Mouse (Mus musculus) cortical plate, adult 2 months (tissue): ENCODE measurements around the gene Ext2. TPM values are rescaled to one million over a fixed set of nuclear protein-coding genes. Genes with fewer than 3 reads are reported as not detected.

Source experiments
- H3K27ac ChIP-seq: fragments of 200-500 bp; 2 replicates; pipeline ENCODE4 v1.5.1; 2012; ENCODE audit warnings: low read length, control low read depth, inconsistent platforms; ENCODE audit not compliant: insufficient read depth
- H3K4me1 ChIP-seq: fragments of 200-500 bp; 2 replicates; pipeline ENCODE4 v1.6.1; 2011; ENCODE audit warnings: low read length; ENCODE audit not compliant: control insufficient read depth, insufficient read depth
- H3K4me3 ChIP-seq: fragments of 200-500 bp; 2 replicates; pipeline ENCODE4 v1.5.1; 2011; ENCODE audit warnings: mild to moderate bottlenecking, low read length, control low read depth; ENCODE audit not compliant: insufficient read depth
- CTCF ChIP-seq: fragments of 200-500 bp; IDR thresholded peaks from 2 replicates; pipeline ENCODE4 v1.5.1; 2011; ENCODE audit warnings: mild to moderate bottlenecking, control low read depth, low read length; ENCODE audit not compliant: insufficient read depth; ENCODE audit errors: extremely low read depth
- POLR2A ChIP-seq: fragments of 200-500 bp; IDR thresholded peaks from 2 replicates; pipeline ENCODE4 v1.6.1; 2011; ENCODE audit warnings: mild to moderate bottlenecking, low read length, control low read depth; ENCODE audit not compliant: insufficient read depth; ENCODE audit errors: extremely low read depth
- polyA plus RNA-seq: library from polyadenylated mRNA; depleted of rRNA; stranded (reverse); fragments of >200 nt; gene quantifications from 2 replicates; pipeline ENCODE4 v1.2.3, GENCODE M21; 2012; rRNA removed

Gene Ext2
- 32.1 and 34.6 TPM in 2 replicates for polyA plus RNA-seq

DNA sequence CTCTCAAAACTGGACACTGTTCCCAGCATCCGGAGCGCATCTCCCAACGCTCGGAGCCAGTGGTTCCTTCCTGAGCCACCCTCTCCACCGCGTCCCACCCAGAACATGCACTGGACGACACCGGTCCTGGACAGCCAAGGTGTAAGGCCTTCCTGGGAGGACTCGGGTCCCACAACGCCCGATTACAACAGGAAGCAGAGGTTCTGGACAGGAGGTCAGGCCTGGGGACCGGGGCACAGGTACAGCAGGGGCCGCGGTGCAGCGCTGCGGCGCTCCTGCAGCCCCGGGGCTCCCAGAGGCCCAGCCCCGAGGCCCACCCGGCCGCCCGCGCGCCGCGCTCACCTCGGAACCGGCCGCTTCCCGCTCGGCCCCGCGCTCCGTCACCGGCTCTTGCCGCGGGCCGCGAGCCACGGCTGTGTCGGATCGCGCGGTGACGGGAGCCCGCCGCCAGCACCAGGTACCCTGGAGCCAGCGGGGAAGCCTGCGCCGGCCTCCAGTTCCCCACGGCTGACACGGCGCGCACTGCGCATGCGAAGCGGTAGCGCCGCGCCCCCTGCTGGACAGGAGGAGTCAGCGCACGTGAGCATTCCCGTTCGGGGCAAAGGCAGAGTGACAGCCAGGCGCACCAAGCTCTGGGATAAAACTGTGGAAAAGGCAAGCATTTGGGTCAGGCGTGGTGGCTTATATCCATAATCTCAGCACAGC, at the start of gene Ext2:
Ext2 (minus strand) TSS at position 524 of the 705 bp plus-strand sequence.
- Histone ChIP-seq H3K27ac (no peak within 1 kb of the TSS; the same call in 1 of the 2 replicates), H3K4me1 (peaks cover 3% of the 10 kb centered on the region; the same call in 1 of the 2 replicates), H3K4me3 (peak within 1 kb of the TSS; percentile 98)
- peak; percentile 80 for TF ChIP-seq POLR2A
- TF ChIP-seq CTCF: peak; percentile 88

DNA sequence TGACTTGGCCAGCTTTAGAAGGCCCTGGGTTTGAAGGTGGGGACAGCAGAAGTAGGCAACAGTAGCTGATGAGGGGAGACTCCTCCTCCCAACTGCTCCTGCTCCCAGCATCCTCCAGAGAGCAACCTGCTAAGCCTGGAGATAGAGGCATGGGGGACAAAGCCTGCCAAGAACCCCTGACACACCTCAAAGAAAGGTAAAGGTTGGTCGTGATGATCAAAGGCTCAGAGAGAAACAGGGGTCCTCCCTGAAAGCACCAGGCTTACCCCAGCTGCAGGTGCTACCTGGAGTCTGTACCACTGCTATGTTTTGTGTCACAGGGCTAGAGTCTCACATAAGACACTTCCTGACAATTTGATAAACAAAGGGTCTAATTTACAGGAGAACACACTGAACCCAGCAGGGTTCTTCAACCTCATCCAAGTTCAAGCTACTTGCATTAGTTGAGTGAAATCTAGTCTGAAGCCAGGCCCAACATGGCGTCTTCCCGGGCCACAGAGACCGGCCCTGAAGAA, 49.1 kb upstream of the Ext2 start:
- Histone ChIP-seq H3K27ac (no peak overlapping the region), H3K4me1 (no peaks in the 10 kb centered on the region)
- no peak for TF ChIP-seq CTCF
- no peak for TF ChIP-seq POLR2A

DNA sequence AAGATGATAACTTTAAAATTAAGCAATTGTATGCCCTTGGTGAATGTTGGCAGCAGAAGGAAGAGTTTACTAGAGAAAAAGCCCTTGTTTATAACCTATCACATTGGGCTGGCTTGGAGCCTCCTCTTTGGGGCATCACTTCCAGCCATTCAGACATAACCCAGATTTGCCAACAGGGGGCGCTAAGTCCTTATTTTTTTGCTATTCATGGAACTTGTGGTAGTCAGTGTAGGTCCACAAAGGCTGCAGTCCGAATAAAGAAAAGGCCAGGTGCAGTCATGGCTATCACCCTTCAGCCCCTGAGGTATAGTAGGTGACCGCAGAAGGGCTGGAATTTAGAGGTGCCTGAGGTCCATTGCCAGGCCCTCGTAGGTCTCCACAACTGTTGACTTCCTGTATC, 48.5 kb upstream of the Ext2 start:
- H3K4me1 ChIP-seq: no peaks in the 10 kb centered on the region

More for the DNA sequence above, 49.1 kb upstream of the Ext2 start:
- no peak overlapping the region for H3K4me3 ChIP-seq

DNA sequence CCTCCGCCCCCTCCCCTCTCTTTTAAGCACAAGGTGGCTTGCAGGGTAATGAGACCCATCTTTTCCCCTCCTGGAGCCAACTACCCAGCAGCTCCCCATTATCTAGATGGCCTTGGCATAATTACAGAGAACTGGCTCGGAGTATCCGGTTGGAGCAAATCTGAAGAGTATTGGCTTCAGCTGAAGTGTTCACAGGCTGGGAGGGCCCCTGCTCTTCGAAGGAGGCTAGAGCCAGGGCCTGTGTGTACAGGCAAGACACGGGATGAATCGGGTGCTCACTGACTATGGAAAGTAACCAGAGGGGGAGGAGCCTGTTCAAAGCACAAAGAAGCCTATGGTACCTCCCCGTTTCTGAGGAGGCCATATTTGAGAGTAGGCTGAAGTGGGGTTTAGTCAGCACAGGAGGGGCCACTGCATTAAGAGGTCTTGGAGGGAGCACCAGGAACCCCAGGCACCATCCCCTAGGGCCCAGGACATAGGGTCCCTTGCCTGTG, 46.8 kb upstream of the Ext2 start, which contains the start of gene Accsl:
Accsl (minus strand) TSS at position 51 of the 494 bp plus-strand sequence.
- H3K27ac ChIP-seq: no peak within 1 kb of the TSS
- TF ChIP-seq CTCF: no peak
- TF ChIP-seq POLR2A: no peak
- H3K4me1 ChIP-seq: no peaks in the 10 kb centered on the region
- H3K4me3 ChIP-seq: no peak within 1 kb of the TSS

More for the DNA sequence above, 48.5 kb upstream of the Ext2 start:
- TF ChIP-seq POLR2A: no peak
- peak; percentile 64 for TF ChIP-seq CTCF
- no peak overlapping the region for H3K4me3 ChIP-seq
- H3K27ac ChIP-seq: no peak overlapping the region

DNA sequence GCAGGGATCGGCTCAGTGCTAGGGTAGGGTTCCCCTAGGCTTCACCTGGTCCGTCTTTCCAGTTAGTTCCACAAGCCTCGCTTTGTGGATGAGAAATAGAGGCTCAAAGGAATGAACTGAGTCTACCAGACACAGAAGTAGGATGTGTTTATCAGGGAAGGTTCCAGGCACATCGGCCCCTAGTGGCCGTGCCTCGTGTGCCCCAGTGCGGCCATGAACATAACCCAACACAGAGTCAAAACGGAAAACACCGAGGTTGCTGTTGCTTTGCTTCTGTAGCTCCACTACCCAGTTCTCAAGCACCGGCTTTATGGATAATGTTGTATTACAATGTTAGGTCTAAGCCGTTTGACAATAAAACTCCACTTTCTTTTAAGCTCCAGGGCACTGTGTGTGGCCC, 46.2 kb upstream of the Ext2 start:
- H3K27ac ChIP-seq: no peak overlapping the region
- H3K4me1 ChIP-seq: no peaks in the 10 kb centered on the region
- no peak for TF ChIP-seq CTCF
- H3K4me3 ChIP-seq: no peak overlapping the region

DNA sequence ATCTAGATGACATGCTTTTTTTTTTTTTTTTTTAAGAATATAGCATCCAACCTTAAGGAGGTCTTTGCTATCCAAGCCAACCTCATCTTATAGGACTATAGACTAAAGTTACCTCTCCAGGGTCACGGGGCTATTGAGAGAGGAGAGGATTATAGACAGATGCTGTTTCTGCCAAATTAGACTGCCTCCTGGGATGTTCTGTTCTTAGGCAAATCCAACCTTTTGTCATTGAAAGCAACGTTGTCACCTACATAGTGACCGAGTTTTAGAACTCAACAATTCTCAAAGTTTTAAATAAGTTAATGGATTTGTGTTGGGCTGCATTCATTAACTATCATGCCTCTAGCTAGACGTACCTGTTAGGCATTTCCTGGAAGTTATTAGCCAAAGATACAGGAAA, 40.9 kb upstream of the Ext2 start:
- no peak overlapping the region for H3K4me3 ChIP-seq
- H3K27ac ChIP-seq: no peak overlapping the region
- no peaks in the 10 kb centered on the region for H3K4me1 ChIP-seq
- TF ChIP-seq CTCF (no peak), POLR2A (no peak)

DNA sequence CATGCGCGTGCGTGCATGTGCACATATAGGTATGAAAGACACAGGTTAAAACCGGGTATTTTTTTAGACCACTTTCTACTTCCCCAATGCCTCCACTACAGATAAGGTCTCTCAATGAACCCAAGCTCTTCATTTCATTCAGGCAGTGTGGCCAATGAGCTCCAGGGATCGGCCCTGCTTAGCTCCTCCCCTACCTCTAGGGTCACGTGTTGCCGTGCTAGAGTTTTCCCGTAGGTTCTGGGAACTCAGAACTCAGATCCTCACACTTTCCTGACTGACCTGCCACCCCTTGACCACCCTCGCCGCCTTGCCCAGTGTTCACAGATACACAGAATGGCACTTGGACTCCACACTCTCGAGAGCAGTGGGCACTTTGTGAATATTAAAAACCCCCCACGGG, 36.5 kb upstream of the Ext2 start:
- TF ChIP-seq CTCF: no peak
- TF ChIP-seq POLR2A: no peak
- H3K27ac ChIP-seq: no peak overlapping the region
- no peak overlapping the region for H3K4me3 ChIP-seq
- H3K4me1 ChIP-seq: no peaks in the 10 kb centered on the region

DNA sequence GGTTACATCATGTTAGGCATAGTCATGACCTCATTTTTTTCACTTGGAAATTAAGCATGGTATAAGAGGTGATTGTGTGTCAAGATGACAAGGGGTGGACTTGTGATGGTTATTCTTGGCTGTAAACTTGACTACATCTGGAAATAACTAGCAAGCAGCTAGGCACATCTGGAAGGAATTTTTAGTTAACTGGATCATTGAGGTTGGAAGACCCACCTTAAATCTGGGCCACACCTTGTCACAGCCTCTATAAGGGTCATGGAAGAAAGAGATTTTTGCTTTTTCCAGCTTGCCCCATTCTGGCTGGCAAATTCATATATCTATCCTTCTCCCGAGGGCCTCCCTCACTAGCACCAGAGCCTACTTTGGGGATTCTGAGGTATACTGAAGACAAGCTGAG, 28.9 kb upstream of the Ext2 start:
- TF ChIP-seq POLR2A (no peak), CTCF (no peak)
- H3K4me1 ChIP-seq: no peaks in the 10 kb centered on the region
- no peak overlapping the region for H3K27ac ChIP-seq
- no peak overlapping the region for H3K4me3 ChIP-seq

DNA sequence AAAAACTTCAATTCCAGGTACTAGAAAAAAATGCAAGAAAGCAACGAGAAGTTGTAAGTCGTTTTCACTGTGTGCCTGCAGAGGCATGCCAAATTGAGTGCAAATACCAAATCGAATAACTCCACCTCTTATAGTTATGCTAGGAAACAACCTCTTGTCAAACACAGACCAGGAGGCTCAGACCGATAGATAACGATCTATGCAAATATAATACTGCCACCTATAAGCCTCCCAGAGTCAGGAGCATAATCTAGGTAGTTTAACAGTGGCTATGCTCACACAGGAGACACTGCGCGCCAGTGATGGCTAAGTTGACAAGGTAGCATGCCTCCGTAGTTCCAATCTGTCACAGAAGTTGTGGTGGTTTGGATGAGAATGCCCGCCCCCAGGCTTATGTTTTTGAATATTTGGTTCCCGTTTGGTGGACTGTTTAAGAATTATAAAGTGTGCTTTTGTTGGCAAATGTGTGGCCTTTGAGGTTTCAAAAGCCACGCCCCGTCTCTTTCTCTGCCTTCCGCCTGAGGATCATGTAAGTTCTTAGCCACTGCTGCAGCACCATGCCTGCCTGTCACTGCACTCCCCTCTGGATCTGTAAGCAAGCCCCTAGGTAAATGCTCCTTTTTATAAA, 28.1 kb upstream of the Ext2 start:
- TF ChIP-seq CTCF (no peak), POLR2A (no peak)
- no peak overlapping the region; the same call in 1 of the 2 replicates for H3K4me3 ChIP-seq
- no peaks in the 10 kb centered on the region for H3K4me1 ChIP-seq
- no peak overlapping the region for H3K27ac ChIP-seq
